Mouse (Mus musculus) intestine, postnatal 0 days (tissue): ENCODE measurements at regions not wholly inside any gene's neighbourhood (a gene's known extent, or its start where the extent isn't known, plus 50 kb on each side); places are given as distances from the start of the nearest gene placed in this dataset.

ENCODE experiments used
- ATAC-seq: fragments of 200-750 bp; cut with Nextera tagmentation; 2 replicates; pipeline ENCODE4 v1.8.0; 2017; ENCODE audit warnings: mild to moderate bottlenecking, moderate TSS enrichment, moderate library complexity
- H3K27ac ChIP-seq: fragments of 300-500 bp; sonication (generic); 2 replicates; pipeline ENCODE4 v1.5.1; 2014; ENCODE audit warnings: mild to moderate bottlenecking, low read depth, low read length, moderate library complexity
- H3K27me3 ChIP-seq: fragments of 300-500 bp; sonication (generic); replicated peaks from 2 replicates; pipeline ENCODE4 v1.6.1; 2014; ENCODE audit warnings: low read length, mixed read lengths; ENCODE audit not compliant: control insufficient read depth, insufficient read depth
- H3K36me3 ChIP-seq: fragments of 300-500 bp; sonication (generic); 2 replicates; pipeline ENCODE4 v1.6.1; 2014; ENCODE audit warnings: mild to moderate bottlenecking, moderate library complexity; ENCODE audit not compliant: control insufficient read depth, insufficient read depth
- H3K4me1 ChIP-seq: fragments of 300-500 bp; sonication (generic); replicated peaks from 2 replicates; pipeline ENCODE4 v1.6.1; 2014; ENCODE audit warnings: antibody characterized with exemption, low read length, mixed read lengths; ENCODE audit not compliant: control insufficient read depth, insufficient read depth
- H3K4me2 ChIP-seq: fragments of 300-500 bp; sonication (generic); replicated peaks from 2 replicates; pipeline ENCODE4 v1.6.1; 2014; ENCODE audit warnings: low read depth, mild to moderate bottlenecking, moderate library complexity
- H3K4me3 ChIP-seq: fragments of 300-500 bp; sonication (generic); 2 replicates; pipeline ENCODE4 v1.5.1; 2014; ENCODE audit warnings: low read depth, low read length
- H3K9ac ChIP-seq: fragments of 300-500 bp; sonication (generic); 2 replicates; pipeline ENCODE4 v1.6.1; 2014; ENCODE audit warnings: mild to moderate bottlenecking, low read depth, low read length
- H3K9me3 ChIP-seq: fragments of 300-500 bp; sonication (generic); 2 replicates; pipeline ENCODE4 v1.6.1; 2016; ENCODE audit warnings: mixed run types; ENCODE audit not compliant: control insufficient read depth
- CTCF ChIP-seq: sonication (generic); IDR thresholded peaks from 2 replicates; pipeline ENCODE4 v1.5.1; 2016; ENCODE audit warnings: low read depth, mild to moderate bottlenecking, control low read depth, antibody characterized with exemption, moderate library complexity
- WGBS: fragments of 180-500 bp; shearing (Covaris S2); extraction: QIAGEN DNeasy Blood & Tissue Kit; methylation state at CpG from one replicate; pipeline ENCODE4 v1.1.7; 2014; 5-methylcytosine and 5-hydroxymethylcytosine counted together

- Histone ChIP-seq H3K27ac (no peak overlapping the region), H3K27me3 (no peaks in the 10 kb centered on the region), H3K36me3 (no peaks in the 10 kb centered on the region), H3K4me2 (no peak overlapping the region), H3K4me1 (no peaks in the 10 kb centered on the region), H3K9me3 (no peaks in the 10 kb centered on the region), H3K9ac (no peak overlapping the region), H3K4me3 (no peak overlapping the region)
- no peak for TF ChIP-seq CTCF
- WGBS, result 10% methylated on average over 3 of the region's 3 CpGs
- no peak for ATAC-seq
Measured at GRCm38 (mm10) chr5:54622733-54623132, 624.4 kb downstream of the Stim2 start.

DNA sequence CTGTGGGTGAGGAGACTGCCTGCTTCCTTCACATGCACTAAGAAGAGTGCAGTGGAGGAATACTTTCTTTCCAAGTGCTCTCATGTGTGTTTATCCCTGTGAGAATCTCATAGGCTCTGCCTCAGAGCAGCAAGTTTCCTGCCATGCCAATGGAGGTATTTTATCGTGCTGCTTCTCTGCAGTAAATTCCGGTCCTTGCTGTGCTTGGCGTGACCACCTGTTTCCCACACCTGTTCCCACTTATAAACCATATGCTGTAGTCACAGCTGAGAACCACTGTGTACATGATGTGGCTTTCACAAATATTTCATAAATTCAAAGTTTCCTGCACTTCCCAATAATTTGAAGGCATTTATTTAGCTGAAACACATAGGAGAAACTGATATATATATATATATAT, 634.0 kb downstream of the Stim2 start:
- no peak overlapping the region for H3K4me2 ChIP-seq
- no peak for TF ChIP-seq CTCF
- ATAC-seq, result no peak
- no peaks in the 10 kb centered on the region for H3K4me1 ChIP-seq
- no peaks in the 10 kb centered on the region for H3K27me3 ChIP-seq
- no peaks in the 10 kb centered on the region for H3K36me3 ChIP-seq
- no peaks in the 10 kb centered on the region for H3K9me3 ChIP-seq
- no peak overlapping the region for H3K4me3 ChIP-seq
- 66% methylated on average over 3 of the region's 3 CpGs for WGBS
- H3K27ac ChIP-seq, result no peak overlapping the region
- no peak overlapping the region for H3K9ac ChIP-seq
